Mouse (Mus musculus) liver, adult 2 months (tissue): ENCODE results near the gene Cmip.

Experiments used
- CTCF ChIP-seq: fragments of 200-500 bp; IDR thresholded peaks from 2 replicates; pipeline ENCODE4 v1.5.1; 2011; ENCODE audit warnings: low read depth, low read length, control low read depth
- POLR2A ChIP-seq: fragments of 200-500 bp; IDR thresholded peaks from 2 replicates; pipeline ENCODE4 v1.6.1; 2011; ENCODE audit warnings: low read length, control low read depth; ENCODE audit not compliant: insufficient read depth; ENCODE audit errors: extremely low read depth

GRCm38 (mm10) chr8:117329903-117330302 lies 73.0 kb downstream of the Cmip start:
- TF ChIP-seq CTCF (no peak), POLR2A (no peak)
